Mouse (Mus musculus): ENCODE data around the gene Pdgfa. TPM values are rescaled to one million over a fixed set of nuclear protein-coding genes. Genes with fewer than 3 reads are reported as not detected.

The Pdgfa gene
- total RNA-seq, 2 experiments from 2014 or later = 52.5 to 54.9 TPM

DNA sequence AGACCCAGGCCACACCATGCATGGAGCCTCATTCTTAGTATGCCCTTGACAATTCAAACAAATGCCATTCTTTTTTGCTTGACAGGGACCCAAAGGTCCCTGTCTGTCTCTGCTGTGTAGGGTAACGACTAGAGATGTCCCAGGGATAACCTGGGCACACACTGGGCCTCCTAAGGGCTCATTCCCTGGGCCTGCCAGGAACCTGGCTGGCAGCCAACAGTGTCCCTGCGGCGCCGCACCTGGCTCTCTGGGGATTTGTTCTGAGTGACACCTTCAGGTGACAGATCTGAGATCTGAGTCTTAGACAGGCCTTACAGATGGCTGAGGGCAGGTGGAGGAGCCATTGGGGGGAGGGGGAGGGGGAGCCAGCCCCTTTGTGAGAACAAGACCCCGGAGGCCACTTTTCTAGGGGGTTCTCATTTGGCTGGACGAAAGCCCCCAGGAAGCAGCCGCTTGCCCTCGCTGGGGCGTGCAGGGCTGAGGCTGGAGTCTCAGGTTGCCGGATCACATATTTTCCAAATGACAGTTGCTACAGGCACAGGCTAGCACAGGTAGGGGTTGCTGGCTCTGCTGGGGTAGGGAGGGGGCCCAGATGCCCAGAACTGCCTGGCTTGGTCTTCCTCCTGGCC is 67.2 kb downstream of the Pdgfa start:
- no peak for DNase-seq (ENCODE audit: low spot score in 2 of 2)
- intact Hi-C loops (cut with DNase I) = no loop called here

Other genes with a start within 250 kb of the Pdgfa start
- 10 to 100 TPM; 39.0 to 40.2 TPM for gene Fam20c, start 242.9 kb downstream of the Pdgfa start, total RNA-seq (2021)
- not detected for gene Gm5294, start 177.3 kb downstream of the Pdgfa start, total RNA-seq (2021)
- gene Prkar1b, start 152.6 kb upstream of the Pdgfa start, total RNA-seq (2021) = 100 to 1,000 TPM; 755 to 765 TPM
- 1 to 10 TPM; 7.9 to 8.2 TPM for gene Dnaaf5, start 152.9 kb upstream of the Pdgfa start, total RNA-seq (2021)
- 100 to 1,000 TPM; 115 to 136 TPM for gene Sun1, start 203.3 kb upstream of the Pdgfa start, total RNA-seq (2021)

Measured in left cerebral cortex, postnatal 25 days (tissue).